Mouse (Mus musculus): ENCODE data around the gene Ces4a. TPM values are rescaled to one million over a fixed set of nuclear protein-coding genes. Genes with fewer than 3 reads are reported as not detected.

Ces4a gene
- polyA plus RNA-seq, 1 experiment = not detected

DNA sequence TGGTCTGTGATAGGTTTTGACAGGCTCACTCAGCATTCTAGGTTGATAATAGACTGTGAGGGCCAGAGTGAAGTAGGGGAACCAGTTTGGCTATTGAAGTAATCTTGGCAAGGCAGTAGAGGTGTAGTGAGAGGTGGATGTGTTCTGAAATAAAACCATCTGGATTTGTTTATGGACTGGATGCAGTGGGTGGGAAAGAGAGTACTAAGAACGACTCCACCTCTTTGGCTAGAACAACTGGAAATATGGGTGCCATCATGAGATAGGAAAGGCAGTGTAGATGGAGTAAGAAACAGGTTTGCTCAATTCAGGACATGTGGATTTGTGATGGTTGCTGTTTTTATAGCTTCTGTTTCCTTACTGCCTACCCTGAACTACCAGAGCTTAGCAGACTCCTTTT is 50.6 kb downstream of the Ces4a start:
- TF ChIP-seq POLR2A (IDR thresholded peaks at IDR 0.05; ENCODE audit: borderline replicate concordance, extremely low read depth, low read depth, low read length) (no peak), CTCF (IDR thresholded peaks at IDR 0.05; ENCODE audit: insufficient read depth, low read length) (no peak)
- DNase-seq = no peak
- H3K4me3 ChIP-seq (replicated peaks; ENCODE audit: extremely low read depth, low read depth, low read length) = no peak overlapping the region
- H3K4me1 ChIP-seq (ENCODE audit: control insufficient read depth, insufficient read depth, low read length) = peaks cover 3% of the 10 kb centered on the region
- 42% methylated on average over 1 of the region's 1 CpGs for WGBS

- no peak for TF ChIP-seq CTCF (IDR thresholded peaks at IDR 0.05; ENCODE audit: insufficient read depth, low read length)
- TF ChIP-seq POLR2A (IDR thresholded peaks at IDR 0.05; ENCODE audit: borderline replicate concordance, extremely low read depth, low read depth, low read length) = no peak
- DNase-seq = no peak
- Histone ChIP-seq H3K4me3 (replicated peaks; ENCODE audit: extremely low read depth, low read depth, low read length) (no peak overlapping the region), H3K4me1 (ENCODE audit: control insufficient read depth, insufficient read depth, low read length) (peaks cover 3% of the 10 kb centered on the region)
- WGBS = 49% methylated on average over 1 of the region's 1 CpGs
Observed at GRCm38 (mm10) chr8:105186467-105187005, 54.9 kb downstream of the Ces4a start.

DNA sequence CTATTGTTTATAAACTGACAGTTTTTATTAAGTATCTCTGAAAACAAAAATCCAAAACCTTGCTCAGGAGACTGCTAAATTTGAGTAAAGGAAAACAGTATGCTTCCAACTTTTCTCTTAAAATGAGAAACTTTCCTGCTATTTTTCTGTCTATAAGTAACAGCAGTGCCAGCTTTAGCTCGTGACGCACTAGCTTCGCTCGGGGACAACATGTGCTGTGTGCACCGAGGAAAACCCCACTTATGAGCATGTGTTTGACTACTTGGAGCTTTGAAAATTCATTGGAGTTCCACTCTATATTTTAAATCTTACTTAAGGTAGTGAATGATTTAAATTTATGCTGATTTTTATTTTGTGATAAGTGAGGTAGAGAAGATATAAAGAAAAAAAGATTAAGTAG is 60.6 kb downstream of the Ces4a start:
- DNase-seq = no peak
- no peak overlapping the region for H3K4me3 ChIP-seq (replicated peaks; ENCODE audit: extremely low read depth, low read depth, low read length)
- 95% methylated on average over 5 of the region's 5 CpGs for WGBS
- no peak for TF ChIP-seq CTCF (IDR thresholded peaks at IDR 0.05; ENCODE audit: insufficient read depth, low read length)
- TF ChIP-seq POLR2A (IDR thresholded peaks at IDR 0.05; ENCODE audit: borderline replicate concordance, extremely low read depth, low read depth, low read length) = no peak
- H3K4me1 ChIP-seq (ENCODE audit: control insufficient read depth, insufficient read depth, low read length) = no peaks in the 10 kb centered on the region

Other genes with a start within 250 kb of the Ces4a start
- 3.3 and 4.8 TPM in 2 replicates for gene Ces2e, start 205.5 kb upstream of the Ces4a start, polyA plus RNA-seq (2012; rRNA removed)
- 5.1 TPM in 1 of 2 replicates, not detected in the other for gene Ces2f, start 184.4 kb upstream of the Ces4a start, polyA plus RNA-seq (2012; rRNA removed)
- 13.9 and 23.2 TPM in 2 replicates for gene Ces2g, start 170.1 kb upstream of the Ces4a start, polyA plus RNA-seq (2012; rRNA removed)
- not detected in 2 replicates for gene Ces2h, start 130.9 kb upstream of the Ces4a start, polyA plus RNA-seq (2012; rRNA removed)
- gene Ces3a, start 83.2 kb upstream of the Ces4a start, polyA plus RNA-seq (2012; rRNA removed) = 0.18 and 0.69 TPM in 2 replicates
- 0.17 and 0.24 TPM in 2 replicates for gene Ces3b, start 48.0 kb upstream of the Ces4a start, polyA plus RNA-seq (2012; rRNA removed)
- 9.6 and 10.9 TPM in 2 replicates for gene Cbfb, start 38.9 kb downstream of the Ces4a start, polyA plus RNA-seq (2012; rRNA removed)
- 56.8 and 64.8 TPM in 2 replicates for gene D230025D16Rik, start 93.3 kb downstream of the Ces4a start, polyA plus RNA-seq (2012; rRNA removed)
- 35.5 and 39.2 TPM in 2 replicates for gene B3gnt9, start 123.4 kb downstream of the Ces4a start, polyA plus RNA-seq (2012; rRNA removed)
- gene Tradd, start 132.8 kb downstream of the Ces4a start, polyA plus RNA-seq (2012; rRNA removed) = 21.3 and 23.8 TPM in 2 replicates
- 15.5 and 16.8 TPM in 2 replicates for gene Fbxl8, start 132.8 kb downstream of the Ces4a start, polyA plus RNA-seq (2012; rRNA removed)
- 20.3 and 22.1 TPM in 2 replicates for gene Hsf4, start 138.0 kb downstream of the Ces4a start, polyA plus RNA-seq (2012; rRNA removed)
- 10.7 and 11.8 TPM in 2 replicates for gene Nol3, start 144.3 kb downstream of the Ces4a start, polyA plus RNA-seq (2012; rRNA removed)
- gene 4931428F04Rik, start 158.1 kb downstream of the Ces4a start, polyA plus RNA-seq (2012; rRNA removed) = 4.2 and 6.0 TPM in 2 replicates
- gene Exoc3l, start 164.3 kb downstream of the Ces4a start, polyA plus RNA-seq (2012; rRNA removed) = 49.2 and 57.5 TPM in 2 replicates
- gene E2f4, start 165.9 kb downstream of the Ces4a start, polyA plus RNA-seq (2012; rRNA removed) = 109 and 127 TPM in 2 replicates
- 39.2 and 50.3 TPM in 2 replicates for gene Elmo3, start 173.8 kb downstream of the Ces4a start, polyA plus RNA-seq (2012; rRNA removed)
- gene Lrrc29, start 194.5 kb downstream of the Ces4a start, polyA plus RNA-seq (2012; rRNA removed) = 7.6 and 13.2 TPM in 2 replicates
- gene Tmem208, start 194.6 kb downstream of the Ces4a start, polyA plus RNA-seq (2012; rRNA removed) = 86.2 and 104 TPM in 2 replicates
- 89.2 and 114 TPM in 2 replicates for gene Fhod1, start 216.2 kb downstream of the Ces4a start, polyA plus RNA-seq (2012; rRNA removed)
- gene Slc9a5, start 217.0 kb downstream of the Ces4a start, polyA plus RNA-seq (2012; rRNA removed) = 7.4 and 8.1 TPM in 2 replicates
- 0.25 and 0.36 TPM in 2 replicates for gene Plekhg4, start 241.5 kb downstream of the Ces4a start, polyA plus RNA-seq (2012; rRNA removed)

All from lung, adult 2 months (tissue).